Mouse (Mus musculus) adrenal gland, adult 18-20 months (tissue): Measurements from ENCODE around the gene Palmd. TPM values are rescaled to one million over a fixed set of nuclear protein-coding genes. Genes with fewer than 3 reads are reported as not detected.

Source experiments
- DNase-seq, 2 experiments: peaks; one replicate each; pipeline ENCODE4 v3.0.0; 2021 to 2022; ENCODE audit warnings: low spot score in 2 of 2
- long read RNA-seq, 2 experiments: library from polyadenylated mRNA; stranded (forward); transcript quantifications; one replicate each; pipeline ENCODE4 v2.0.0; 2021
- total RNA-seq, 2 experiments: library from RNA; stranded (reverse); gene quantifications; 1 replicate in 1 of 2; 2 replicates in 1 of 2; pipeline ENCODE4 v1.2.3; 2021

Palmd gene
- total RNA-seq = 10 to 100 TPM; 30.6 to 45.9 TPM
- long read RNA-seq, experiment 1, transcript Palmd-201 (8 exons, 2,433 nt) = major isoform, 35 of 40 reads
- long read RNA-seq, experiment 1, partial matches to known transcripts = 1 of 40 reads
- long read RNA-seq, experiment 1, other reads (novel, unspliced or antisense) = 3 of 40 reads
- long read RNA-seq, experiment 2, transcript Palmd-201 (8 exons, 2,433 nt) = major isoform, 50 of 54 reads
- long read RNA-seq, experiment 2, partial matches to known transcripts = 2 of 54 reads
- long read RNA-seq, experiment 2, other reads (novel, unspliced or antisense) = 1 of 54 reads

DNA sequence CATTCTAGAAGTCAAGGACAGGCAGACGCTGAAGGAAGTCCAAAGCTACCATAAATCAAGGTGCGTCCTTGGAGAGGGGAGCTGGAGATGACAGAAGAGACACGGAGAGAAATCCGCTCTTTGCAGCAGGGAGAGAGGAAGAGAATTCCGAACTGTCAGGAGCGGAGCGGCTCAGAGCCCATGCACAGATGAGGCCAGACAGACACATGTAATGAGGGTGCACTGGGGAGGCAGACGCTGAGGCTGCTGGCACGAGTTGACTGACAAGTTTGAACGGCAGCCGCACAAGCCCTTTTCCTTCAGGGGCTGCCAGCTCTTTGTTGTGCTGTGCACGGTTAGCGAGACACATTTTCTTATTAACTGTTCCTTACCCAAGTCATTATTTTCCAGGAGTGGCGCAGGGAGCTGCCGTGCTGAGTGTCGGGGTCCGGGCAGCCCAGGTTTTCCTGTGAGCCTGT lies at the start of gene Palmd:
TSS of gene Palmd (minus strand) at position 448 of the 458 bp plus-strand sequence.
- DNase-seq = peak; percentile 58 to 65

DNA sequence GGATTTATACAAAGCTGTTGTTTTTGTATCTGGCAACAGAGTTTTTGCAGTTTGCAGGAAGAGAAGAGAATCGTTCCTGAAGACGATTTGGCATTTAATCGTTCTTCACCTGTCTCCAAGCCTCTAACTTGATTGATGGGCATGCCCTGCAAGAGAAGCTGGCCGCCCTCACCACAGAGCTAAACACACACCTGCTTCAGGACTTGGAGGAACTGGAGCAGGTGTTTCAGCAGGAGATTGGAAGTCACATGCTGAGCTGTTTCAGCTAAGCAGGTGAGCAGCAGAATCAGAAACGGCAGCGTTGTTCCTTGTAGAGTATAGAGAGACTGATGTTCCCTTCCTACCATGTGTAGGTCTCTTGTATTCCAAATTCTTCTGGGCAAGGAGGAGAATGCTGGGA lies 41.4 kb upstream of the Palmd start:
- no peak for DNase-seq

DNA sequence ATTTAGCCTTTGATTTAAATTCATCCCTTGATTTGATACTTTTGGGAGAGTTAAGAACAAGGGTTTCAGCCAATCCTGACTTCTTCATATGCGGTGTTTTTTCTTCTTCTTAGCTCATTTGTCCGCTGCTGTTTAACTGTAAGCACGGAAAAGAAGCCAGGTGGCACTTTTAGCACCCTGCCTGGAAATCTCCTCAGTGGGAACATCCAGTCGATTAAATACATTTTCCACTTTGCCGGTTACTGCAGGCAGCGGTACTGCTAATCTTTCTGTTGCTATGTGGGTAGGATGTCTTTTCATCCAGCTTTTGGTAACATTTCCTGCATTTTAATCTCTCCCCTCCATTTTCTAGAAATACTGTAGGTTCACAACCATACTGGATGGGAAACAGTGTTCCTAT lies 38.6 kb upstream of the Palmd start:
- no peak for DNase-seq

DNA sequence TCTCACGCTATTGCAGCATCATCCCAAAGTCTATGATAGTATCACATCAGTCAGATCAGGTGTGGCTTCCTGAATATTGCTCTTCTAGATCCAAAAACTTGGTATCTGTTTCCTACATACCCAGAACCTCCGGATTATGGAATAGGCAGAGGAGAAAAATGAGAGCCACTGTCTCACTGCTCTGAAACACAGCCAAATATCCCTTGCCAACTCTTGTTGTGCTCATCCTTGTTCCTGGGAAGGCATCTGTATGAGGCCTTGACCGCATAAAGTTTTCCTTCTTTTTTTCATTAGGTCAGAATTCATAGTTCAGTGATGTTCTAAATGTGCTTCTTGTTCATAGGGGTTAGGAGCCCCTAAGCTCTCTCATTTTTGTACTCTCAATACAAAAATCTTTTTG lies 37.8 kb upstream of the Palmd start:
- DNase-seq = no peak

DNA sequence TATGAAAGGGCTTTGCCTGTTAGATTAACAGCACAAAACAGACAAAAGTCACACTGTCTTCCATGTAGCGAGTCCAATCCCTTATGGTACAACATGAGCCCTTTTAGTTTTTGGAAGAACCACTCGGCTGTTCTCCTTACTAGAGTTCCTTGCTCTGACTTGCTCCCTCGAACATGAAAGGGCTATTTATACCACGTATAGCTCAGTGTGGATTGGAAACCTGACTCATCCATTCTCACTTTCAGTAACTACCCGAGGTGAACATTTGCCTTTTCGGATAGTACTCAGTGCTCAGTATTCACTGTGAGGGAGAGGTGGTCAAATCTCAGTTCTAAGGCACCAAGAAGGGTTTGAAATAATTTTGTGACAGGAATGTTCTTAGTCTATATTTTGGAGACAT lies 34.6 kb upstream of the Palmd start:
- DNase-seq = no peak

DNA sequence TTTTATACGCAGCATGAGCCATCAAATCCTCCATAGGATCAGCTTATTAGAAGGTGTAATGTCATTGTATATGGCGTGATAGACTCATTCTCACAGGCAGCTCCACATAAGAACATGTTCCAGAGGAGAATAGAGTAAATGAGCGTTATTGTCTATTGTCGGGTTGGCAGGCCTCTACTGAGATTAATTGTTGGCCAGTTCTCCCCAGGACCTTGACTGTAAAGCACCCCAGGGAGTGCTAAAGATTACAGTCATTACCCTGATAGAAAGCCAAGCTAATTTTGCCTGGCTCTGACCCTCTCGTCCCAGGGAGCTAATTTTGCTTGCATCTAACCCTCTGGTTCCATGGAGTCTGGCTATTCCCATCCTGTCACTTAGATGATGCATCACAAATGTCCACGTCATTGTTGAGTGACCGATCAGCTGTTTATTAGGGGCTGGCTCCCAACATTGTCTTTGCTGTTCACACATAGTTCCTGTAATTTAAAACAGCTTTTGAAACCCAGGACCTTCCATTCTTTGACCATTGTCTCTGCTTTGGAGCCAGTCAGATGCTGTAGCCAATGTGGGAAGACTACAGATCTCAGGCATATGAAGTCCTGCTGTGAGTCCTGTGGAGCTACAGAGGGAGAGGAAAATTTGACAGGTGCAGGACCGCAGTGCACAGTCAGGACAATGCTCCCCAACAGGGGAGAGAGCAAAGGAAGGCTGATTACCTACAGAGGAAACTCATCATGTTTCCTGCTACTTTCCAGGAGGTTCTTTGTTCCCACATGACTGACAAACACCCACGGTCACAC lies 33.1 kb upstream of the Palmd start:
- DNase-seq = no peak

DNA sequence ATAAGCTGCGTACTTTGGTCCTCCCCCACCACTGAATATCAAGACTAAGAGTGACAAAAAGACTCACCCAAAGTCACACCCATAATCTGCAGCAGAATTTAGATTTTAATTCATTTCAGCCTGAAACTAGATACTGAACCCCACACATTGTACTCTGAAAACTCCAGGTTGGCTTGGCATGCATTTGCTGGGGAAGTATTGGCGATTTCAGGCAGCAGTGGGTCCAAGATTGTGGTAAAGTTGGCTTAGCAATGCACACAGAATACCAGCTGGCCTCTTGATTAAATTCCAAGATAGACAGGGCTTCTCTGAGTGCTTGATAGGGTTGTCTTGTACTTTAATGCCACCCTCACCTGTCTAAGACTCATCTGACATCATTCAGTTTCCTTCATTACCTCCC lies 24.2 kb upstream of the Palmd start:
- no peak for DNase-seq

DNA sequence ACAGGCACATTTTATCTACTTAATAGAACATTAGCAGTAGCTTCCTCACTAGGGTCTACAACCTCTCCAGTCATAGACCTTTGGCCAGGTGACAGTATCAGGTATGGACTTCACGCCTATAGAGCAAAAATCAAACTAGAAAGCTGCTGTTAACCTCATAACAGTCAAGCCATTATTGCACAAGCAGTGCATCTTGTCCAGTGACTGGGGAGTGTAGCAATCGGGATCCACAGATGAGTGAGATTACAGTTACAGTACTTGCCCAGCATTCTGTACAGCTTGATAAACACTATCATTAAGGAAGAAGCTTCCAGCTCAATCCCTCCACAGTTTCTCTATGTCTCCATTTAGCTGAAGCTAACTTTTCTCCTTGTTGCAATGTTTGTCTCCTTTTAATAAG lies 22.4 kb upstream of the Palmd start:
- no peak for DNase-seq

DNA sequence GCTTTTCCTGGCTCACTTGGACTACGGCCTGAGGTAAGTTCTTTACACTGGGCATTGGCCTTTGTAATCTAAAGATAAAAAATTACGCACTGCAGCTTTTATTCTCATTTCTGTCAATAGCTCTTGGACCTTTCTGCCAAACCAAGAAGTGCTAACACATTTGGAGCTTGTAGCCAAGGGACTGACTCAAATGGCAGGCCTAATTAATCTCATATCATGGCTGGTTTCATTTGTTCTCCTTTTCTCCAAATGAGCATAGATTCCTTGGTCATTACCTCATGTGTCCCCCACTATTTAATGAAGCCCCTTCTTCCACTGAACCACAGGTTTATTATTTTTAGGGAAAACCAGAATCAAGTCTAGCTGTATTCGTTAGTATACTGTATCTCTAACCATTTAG lies 19.4 kb upstream of the Palmd start:
- no peak for DNase-seq

DNA sequence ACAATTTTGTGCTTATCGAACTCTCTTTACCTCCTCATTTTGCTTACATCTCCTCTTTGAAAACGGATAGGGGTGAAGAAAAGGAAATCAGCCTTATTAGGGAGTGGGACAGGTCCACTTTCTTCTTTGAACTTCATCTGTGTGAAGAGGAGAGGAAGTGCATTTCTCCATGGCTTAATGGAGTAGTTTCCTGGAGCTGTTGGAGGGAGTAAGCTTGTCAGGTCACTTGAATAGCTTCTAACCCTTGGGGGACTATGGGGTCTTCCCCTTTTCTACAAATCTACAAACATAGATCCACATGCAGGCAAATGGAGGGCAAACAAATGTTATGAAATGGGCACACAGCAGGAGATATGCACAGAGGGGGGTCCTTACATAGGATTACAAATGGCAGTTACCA lies 17.7 kb upstream of the Palmd start:
- no peak for DNase-seq

DNA sequence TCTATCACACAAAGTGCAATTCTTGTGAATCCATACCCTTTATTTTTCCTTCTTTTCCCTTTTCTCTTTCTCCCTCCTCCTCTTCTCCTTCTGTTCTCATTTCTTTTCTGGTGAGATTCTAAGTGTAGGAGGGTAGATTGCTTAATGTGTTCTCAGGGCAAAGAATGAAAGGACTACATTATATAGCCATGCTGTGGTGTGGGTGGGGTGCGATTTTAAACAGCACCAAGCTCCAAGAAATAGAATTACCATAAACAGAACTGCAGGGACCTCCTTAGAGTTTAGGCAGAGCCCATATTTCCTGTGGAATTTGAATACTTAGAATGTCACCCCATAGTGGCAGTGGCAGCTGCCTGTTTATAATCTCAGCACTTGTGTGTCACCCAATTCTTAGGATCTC lies 17.0 kb upstream of the Palmd start:
- no peak for DNase-seq

DNA sequence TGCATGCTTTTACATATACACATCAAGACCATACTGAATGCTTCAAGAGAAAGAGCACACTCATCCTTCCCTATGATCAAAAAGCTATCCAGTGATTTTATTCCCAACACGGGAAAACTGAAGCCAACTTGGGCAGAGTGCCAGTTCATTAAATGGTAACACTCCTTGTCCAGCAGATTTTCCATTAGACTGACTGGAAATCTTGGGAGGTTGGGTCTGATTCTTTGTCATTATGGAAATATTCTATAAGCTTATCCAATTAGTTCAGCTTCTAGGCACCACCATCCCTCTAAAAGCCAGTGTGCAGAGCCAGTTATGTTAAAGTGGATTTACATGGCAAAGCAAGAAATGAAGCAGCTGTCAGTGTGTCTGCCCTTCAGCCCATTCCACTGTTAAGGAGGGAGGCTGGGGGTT lies 16.3 kb upstream of the Palmd start:
- no peak for DNase-seq

DNA sequence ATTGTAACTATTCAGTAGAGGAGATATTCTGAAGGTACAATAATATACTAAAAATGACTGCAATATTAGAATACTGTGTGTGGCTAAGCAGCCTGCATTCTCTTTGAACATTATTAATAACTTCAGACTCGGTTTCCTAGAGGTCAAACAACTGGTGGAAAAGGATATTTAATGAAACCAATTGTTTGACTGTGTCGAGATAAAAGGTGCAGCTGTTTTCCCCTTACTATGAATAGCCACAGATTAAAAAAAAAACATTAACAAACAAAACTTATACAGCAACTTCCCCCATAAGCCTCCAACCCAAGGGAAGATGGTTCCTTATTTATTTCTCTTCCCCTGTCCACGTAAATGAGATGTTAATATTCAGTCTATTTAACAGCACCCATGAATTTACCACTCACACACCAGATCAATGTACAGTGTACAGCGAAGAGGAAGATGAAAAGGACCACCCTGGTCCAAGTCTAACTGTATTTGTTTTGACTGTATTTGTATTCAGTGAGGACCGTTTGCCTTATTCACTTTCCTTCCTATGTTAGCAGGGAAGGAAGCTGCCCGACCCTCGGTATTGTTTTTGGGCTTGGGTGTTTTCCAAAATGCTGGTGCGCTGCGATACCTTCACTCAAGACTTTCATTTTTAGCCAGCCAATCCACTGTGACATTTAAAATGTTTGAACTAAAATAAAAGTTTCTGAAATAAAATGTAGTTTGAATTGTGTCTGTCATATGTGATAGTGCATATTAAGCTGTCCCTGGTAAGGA lies 13.2 kb upstream of the Palmd start:
- DNase-seq = no peak

DNA sequence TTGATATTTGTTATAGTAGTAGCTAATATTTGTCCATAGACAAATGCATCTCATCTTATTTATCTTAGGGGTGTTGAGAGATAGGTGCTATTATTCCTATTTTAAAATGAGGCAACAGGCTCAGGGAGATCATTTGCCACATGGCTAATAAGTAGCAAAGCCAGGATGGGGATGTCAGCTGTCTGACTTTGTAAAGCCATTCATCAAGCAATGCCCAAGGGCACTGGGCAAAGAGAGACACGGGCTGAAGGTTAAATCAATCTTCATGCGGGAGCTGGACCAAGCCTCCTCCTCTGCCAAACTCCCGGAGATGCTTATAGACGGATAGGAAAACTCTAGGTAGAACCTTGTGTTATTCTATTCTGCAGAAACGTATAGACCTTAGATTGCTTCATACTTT lies 999 bp upstream of the Palmd start:
- no peak for DNase-seq

DNA sequence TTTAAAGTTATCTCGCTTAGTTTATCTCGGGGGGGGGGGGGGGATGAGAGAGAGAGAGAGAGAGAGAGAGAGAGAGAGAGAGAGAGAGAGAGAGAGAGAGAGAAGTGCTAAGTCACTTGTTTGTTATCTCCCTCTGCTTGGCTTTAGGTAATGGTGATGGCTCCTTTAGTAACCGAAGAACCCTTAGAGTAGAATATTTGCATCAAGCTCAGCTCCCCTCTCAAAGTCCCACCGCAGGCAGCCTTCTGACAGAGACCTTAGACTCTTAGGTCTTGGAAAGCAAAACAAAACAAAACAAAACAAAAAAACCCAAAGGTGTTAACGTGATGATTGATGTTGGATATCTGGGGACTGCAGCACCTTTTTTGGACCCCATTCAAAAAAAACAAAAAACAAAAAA lies 216 bp upstream of the Palmd start:
- no peak for DNase-seq

DNA sequence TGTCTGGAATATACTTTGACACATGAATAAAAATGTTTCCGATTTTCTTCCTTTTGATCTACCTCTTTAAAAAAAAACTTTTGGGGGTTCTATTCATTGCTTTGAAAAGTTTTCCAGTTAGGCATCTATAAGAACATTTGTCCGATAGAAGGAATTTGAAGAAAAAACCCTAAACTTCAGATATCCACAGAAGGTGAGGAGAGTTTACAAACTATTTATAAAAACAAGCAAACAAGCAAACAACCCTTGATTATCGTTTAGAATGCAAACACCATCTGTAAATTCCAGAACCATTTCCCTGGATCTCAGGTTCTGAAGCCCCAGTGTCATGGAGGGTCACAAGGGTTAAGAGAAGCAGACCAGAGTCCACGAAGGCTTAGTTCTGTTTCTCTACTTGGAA lies 820 bp downstream of the Palmd start, which contains the start of gene 4930455H04Rik:
TSS of gene 4930455H04Rik (plus strand) at position 301 of the 400 bp plus-strand sequence.
- DNase-seq = no peak

DNA sequence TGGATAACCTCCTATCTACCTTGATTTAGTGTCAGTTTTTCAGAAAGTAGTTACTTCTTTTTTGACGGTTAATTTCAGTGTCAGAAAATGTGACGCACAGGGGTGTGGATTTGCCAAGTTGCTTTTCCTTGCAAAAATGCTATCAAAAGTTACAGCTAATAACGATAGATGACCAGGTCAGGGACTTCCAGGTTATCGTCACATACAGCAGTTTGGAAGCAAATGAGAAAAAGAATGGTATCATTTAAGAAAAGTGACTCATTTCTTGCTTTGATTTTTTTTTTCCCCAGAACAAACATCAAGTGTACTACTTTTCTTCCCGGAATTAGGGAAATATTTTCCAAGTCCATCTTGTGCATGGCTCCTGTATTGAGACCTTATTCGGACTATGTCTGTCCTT lies 1.4 kb downstream of the Palmd start:
- no peak for DNase-seq

DNA sequence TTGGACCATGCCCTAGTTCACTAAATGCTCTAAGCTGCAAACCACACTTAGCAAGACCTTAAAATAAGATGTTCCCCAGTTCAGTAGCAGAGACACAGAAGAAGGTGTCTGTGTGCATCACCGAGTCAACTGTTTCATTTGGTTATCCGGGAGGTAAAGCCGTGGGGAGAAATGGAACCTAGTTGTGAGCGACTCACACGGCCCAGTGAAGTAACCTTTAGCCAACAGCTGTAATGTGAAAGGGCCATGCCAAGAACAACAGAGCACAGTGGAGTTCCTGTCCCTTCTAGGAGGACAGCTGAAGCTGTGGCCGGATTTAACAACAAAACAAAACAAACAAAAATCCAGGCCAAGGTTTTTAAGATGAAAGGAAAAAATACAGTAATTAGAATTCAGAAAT lies 2.0 kb downstream of the Palmd start:
- DNase-seq = no peak

DNA sequence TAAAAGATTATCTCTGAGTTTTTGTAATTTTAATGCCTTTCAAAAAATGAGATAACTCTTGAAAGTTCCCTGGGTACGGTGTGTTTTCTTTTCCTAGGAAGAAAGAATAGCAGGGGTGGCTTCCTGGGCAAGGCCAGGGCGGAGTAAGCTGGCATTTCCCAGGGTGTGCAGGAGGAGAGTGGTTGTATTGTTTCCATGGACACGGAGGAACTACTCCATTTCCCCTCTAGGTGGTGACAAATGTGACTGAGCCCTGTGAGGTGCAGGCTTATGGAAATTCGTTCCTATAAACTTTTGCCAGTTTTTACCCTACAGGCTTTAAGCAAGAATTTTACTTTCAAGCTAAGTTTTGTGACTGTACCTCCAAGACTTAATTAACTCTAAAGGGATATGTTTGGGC lies 2.6 kb downstream of the Palmd start:
- DNase-seq = peak in 1 of 2 experiments; percentile 44

DNA sequence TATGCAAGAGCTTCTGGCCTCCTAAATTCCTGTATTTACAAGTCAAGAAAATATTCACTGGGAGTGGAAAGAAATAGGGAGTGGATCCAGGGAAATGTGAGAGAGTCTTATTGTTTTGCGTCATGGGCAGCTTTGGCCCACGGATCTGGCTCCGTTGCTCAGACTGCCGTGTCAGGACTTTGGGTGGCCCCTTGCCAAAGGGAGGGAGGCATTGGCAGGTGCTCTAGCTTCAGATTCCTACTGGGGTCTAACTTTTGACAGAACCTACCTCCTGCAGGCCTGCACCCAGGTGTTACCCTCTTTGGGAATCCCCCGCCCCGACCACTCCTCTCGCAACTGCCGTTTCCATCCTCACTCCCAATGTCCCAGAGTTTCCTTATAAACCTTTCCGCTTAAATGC lies 4.4 kb downstream of the Palmd start:
- DNase-seq = no peak

DNA sequence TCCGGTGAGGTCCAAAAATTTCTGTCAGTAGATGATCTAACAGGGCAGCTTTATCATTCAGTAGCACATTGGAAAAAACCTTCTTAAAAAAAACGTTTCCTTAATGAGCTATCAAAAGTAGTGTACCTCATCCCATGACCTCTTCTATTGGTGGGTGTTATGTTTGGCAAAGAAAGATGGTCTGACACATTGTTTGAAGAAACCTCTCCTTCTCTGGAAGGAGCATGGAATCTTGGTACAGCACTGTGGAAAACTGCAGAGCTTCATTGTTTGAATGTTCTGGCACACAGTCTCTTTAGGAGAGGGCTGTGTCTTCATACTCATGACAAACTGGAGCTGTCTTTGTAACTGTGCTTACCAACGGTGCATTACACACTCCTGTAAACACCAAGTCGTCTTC lies 5.6 kb downstream of the Palmd start:
- no peak for DNase-seq
